Mouse (Mus musculus): Measurements from ENCODE around the gene Selenok. TPM values are rescaled to one million over a fixed set of nuclear protein-coding genes. Genes with fewer than 3 reads are reported as not detected.

Selenok gene
- polyA plus RNA-seq, 1 experiment from 2014 or later = 150 TPM

DNA sequence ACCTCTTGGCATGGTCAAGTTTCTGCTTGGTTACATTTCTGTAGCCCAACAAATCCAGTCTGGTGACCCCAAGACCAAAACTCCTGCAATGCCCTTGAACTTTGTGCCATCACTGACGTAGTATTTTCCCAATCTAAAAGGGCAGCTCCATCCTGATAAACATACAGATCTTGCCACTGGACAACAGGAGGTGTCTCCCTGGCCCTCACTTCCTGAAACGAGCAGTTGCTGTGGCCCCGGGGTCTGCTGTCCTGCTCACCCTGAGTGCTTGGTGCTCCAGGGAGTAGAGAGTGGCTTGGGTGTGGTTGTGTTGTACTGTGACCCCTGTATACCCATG is 31.3 kb downstream of the Selenok start:
- H3K4me2 ChIP-seq (ENCODE audit: low read depth, low read length) = no peak overlapping the region
- no peak overlapping the region for H3K4me3 ChIP-seq (ENCODE audit: low read depth, low read length)
- no peaks in the 10 kb centered on the region for H3K9me3 ChIP-seq (ENCODE audit: low read length)
- WGBS (ENCODE audit: insufficient replicate concordance) = 51% methylated on average over 3 of the region's 3 CpGs
- H3K27me3 ChIP-seq (ENCODE audit: insufficient read depth, low read length) = no peaks in the 10 kb centered on the region
- DNase-seq (peak; percentile 40), ATAC-seq (peak; percentile 51)
- peaks cover 15% of the 10 kb centered on the region for H3K36me3 ChIP-seq (replicated peaks; ENCODE audit: insufficient read depth, low read length)
- peaks cover 24% of the 10 kb centered on the region for H3K4me1 ChIP-seq (ENCODE audit: insufficient read depth)
- peak overlapping the region; percentile 85 for H3K27ac ChIP-seq (ENCODE audit: low read depth)
- H3K9ac ChIP-seq (replicated peaks) = no peak overlapping the region
- TF ChIP-seq EP300 (IDR thresholded peaks at IDR 0.05; ENCODE audit: low read depth) = no peak
- no peak for TF ChIP-seq CTCF (IDR thresholded peaks at IDR 0.05; ENCODE audit: low read depth)

DNA sequence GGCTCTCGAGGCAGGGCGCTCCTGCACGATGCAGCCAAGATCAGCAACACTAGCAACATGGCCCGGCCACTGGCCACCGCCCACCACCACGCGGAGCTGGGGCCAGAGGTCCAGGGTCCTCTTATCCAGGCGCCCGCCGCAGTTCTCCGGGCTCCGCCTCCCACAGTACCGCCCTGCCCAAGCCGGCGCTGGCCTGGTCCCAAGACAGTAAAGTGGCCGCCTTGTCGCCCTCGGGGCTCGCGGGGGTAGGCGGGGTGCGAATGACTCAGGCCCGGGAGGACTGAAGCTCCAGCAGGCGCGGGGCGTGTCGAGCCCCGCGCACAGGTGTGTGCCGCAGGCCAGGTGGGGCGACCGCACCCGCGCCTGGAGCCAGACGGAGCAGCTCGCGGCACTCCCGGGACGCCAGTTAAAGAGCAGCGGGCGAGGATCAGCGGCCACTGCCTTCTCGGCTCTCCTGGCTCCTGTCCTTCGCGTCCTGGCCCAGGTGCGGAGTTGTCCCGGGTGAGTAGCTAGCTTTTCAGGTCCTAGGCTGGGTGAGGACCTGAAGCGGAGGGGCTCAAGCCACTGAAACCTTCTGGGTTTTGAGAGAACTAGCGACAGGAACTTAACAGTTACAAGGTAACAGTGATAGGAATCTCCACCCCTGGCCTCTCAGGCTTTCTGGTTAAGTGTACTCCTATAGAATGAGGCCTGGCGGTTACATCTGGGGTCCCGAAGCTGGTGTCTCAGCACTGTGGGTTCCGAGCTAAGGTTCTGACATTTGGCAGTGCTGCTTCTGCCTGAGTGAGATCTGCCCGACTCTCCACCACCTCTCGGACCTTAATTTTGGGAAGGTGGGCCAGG is 40.8 kb downstream of the Selenok start, which contains the start of the genes Il17rb and Chdh:
Gene Il17rb (minus strand): TSS at position 164 of the 843 bp plus-strand sequence.
Gene Chdh (plus strand): TSS at position 291 of the 843 bp plus-strand sequence.
- H3K36me3 ChIP-seq (replicated peaks; ENCODE audit: insufficient read depth, low read length) = no peaks in the 10 kb centered on the region
- peak within 1 kb of the TSS; percentile 72 for H3K4me2 ChIP-seq (ENCODE audit: low read depth, low read length)
- 9% methylated on average over 50 of the region's 54 CpGs for WGBS (ENCODE audit: insufficient replicate concordance)
- ATAC-seq (peak; percentile 82), DNase-seq (peak; percentile 84)
- H3K9me3 ChIP-seq (ENCODE audit: low read length) = no peaks in the 10 kb centered on the region
- peak within 1 kb of the TSS; percentile 71 for H3K9ac ChIP-seq (replicated peaks)
- H3K27me3 ChIP-seq (ENCODE audit: insufficient read depth, low read length) = 0 out of 2 replicates have a peak, but pooled peaks cover 3% of the 10 kb centered on the region
- peak within 1 kb of the TSS; percentile 54 for H3K4me3 ChIP-seq (ENCODE audit: low read depth, low read length)
- no peak for TF ChIP-seq CTCF (IDR thresholded peaks at IDR 0.05; ENCODE audit: low read depth)
- no peak for TF ChIP-seq EP300 (IDR thresholded peaks at IDR 0.05; ENCODE audit: low read depth)
- H3K27ac ChIP-seq (ENCODE audit: low read depth) = peak within 1 kb of the TSS; percentile 91
- H3K4me1 ChIP-seq (ENCODE audit: insufficient read depth) = peaks cover 12% of the 10 kb centered on the region

DNA sequence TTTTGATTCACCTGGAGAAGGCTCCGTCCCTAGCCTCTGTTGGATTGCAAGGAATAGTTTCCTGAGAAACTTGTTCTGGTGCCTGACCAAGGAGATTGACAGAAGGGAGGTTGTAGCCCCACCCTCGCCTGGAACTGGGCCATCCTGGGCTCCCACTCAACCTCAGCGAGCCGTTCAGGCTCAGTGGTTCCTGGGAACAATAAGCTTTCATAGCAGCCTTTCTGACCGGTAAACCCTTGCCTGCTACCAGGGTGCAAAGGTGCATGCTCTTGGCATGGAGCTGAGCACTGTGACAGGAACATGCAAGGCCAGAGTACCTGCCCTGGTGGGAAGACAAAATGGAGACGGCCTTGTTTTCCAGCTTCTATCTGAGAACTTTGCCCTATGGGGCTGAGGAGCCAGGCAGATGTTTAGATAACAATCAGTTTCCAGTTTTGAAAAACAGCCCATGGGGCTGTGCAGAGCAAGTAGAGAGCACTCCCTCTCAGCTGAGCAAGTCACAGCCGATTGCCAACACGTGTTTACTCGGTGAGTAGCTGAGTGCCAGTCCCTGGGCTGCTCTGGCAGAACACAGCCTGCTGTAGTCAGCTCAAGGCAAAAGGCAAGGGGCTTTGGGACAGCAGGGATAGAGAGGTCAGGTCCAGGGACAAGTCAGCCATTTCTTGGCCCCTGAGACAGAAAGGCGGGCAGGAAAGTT is 41.9 kb downstream of the Selenok start:
- peak overlapping the region; percentile 54 for H3K4me3 ChIP-seq (ENCODE audit: low read depth, low read length)
- 0 out of 2 replicates have a peak, but pooled peaks cover 3% of the 10 kb centered on the region for H3K27me3 ChIP-seq (ENCODE audit: insufficient read depth, low read length)
- H3K4me2 ChIP-seq (ENCODE audit: low read depth, low read length) = peak overlapping the region; percentile 72
- ATAC-seq (peak; percentile 73), DNase-seq (peak; percentile 57)
- no peaks in the 10 kb centered on the region for H3K36me3 ChIP-seq (replicated peaks; ENCODE audit: insufficient read depth, low read length)
- H3K4me1 ChIP-seq (ENCODE audit: insufficient read depth) = peaks cover 21% of the 10 kb centered on the region
- 54% methylated on average over 10 of the region's 10 CpGs for WGBS (ENCODE audit: insufficient replicate concordance)
- H3K9me3 ChIP-seq (ENCODE audit: low read length) = no peaks in the 10 kb centered on the region
- no peak for TF ChIP-seq EP300 (IDR thresholded peaks at IDR 0.05; ENCODE audit: low read depth)
- TF ChIP-seq CTCF (IDR thresholded peaks at IDR 0.05; ENCODE audit: low read depth) = no peak
- peak overlapping the region; percentile 91 for H3K27ac ChIP-seq (ENCODE audit: low read depth)
- H3K9ac ChIP-seq (replicated peaks) = peak overlapping the region; percentile 71

DNA sequence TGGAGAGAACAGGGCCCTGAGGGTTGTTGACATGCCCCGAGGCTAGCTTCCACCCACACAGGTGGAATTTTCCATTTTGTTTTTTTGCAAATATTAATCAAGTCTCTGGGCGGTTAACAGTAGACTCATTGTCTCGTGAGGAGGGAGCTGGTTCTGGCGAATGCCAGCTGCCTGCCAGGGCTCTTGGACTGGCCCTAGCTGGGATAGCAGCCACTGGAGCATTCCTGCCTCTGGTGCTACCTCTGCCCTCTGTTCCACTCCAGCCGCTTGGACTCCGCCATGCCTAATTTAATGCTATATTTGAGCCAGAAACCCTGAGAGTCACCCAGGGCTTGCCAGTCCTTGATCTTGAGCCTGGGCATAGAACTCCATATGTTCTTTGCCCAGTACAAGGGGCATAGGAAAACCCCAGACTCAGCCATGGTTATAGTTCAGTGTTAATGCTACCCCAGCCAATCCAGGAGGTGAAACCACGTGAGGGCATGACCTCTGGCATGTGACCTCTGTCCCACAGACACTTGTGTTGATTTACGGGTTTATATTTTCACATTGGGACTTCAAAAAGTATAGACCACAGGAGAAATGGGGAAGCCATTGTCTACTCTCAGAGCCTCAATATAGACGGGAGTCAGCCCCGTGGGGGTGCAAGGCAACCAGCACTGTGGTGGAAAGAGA is 43.9 kb downstream of the Selenok start:
- Histone ChIP-seq H3K9me3 (ENCODE audit: low read length) (no peaks in the 10 kb centered on the region), H3K4me2 (ENCODE audit: low read depth, low read length) (peak overlapping the region; percentile 72), H3K27me3 (ENCODE audit: insufficient read depth, low read length) (0 out of 2 replicates have a peak, but pooled peaks cover 3% of the 10 kb centered on the region), H3K4me1 (ENCODE audit: insufficient read depth) (peaks cover 28% of the 10 kb centered on the region), H3K36me3 (replicated peaks; ENCODE audit: insufficient read depth, low read length) (no peaks in the 10 kb centered on the region), H3K4me3 (ENCODE audit: low read depth, low read length) (no peak overlapping the region; the same call in 1 of the 2 replicates), H3K27ac (ENCODE audit: low read depth) (peak overlapping the region; percentile 60), H3K9ac (replicated peaks) (no peak overlapping the region)
- 63% methylated on average over 10 of the region's 10 CpGs for WGBS (ENCODE audit: insufficient replicate concordance)
- no peak for TF ChIP-seq CTCF (IDR thresholded peaks at IDR 0.05; ENCODE audit: low read depth)
- no peak for TF ChIP-seq EP300 (IDR thresholded peaks at IDR 0.05; ENCODE audit: low read depth)
- ATAC-seq (no peak), DNase-seq (no peak)

DNA sequence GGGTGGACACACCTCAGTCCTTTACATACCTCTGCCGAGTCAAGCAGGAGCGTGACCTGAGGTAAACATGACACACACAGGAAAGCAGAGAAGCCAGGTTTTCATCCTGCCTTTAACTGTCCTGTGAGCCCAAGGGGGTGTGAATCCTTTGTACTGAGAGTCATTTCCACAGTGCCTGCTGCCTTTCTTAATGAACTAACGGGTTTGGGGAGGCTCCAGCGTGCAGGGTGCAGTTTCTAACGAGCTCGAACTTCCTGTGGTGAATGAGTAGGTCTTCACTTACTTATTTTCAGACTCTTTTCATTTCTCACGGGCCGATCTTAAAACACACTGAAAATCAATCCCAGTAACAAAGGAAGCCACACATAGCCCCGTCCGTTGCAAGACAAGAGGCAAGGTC is 46.4 kb downstream of the Selenok start:
- DNase-seq = no peak
- Histone ChIP-seq H3K4me3 (ENCODE audit: low read depth, low read length) (no peak overlapping the region), H3K27ac (ENCODE audit: low read depth) (0 out of 2 replicates have a peak overlapping the region, but pooled peaks have one; percentile 6), H3K27me3 (ENCODE audit: insufficient read depth, low read length) (no peaks in the 10 kb centered on the region), H3K4me1 (ENCODE audit: insufficient read depth) (peaks cover 36% of the 10 kb centered on the region), H3K9me3 (ENCODE audit: low read length) (no peaks in the 10 kb centered on the region), H3K9ac (replicated peaks) (no peak overlapping the region), H3K36me3 (replicated peaks; ENCODE audit: insufficient read depth, low read length) (no peaks in the 10 kb centered on the region), H3K4me2 (ENCODE audit: low read depth, low read length) (no peak overlapping the region)
- WGBS (ENCODE audit: insufficient replicate concordance) = 32% methylated on average over 10 of the region's 10 CpGs
- ATAC-seq = no peak
- TF ChIP-seq CTCF (IDR thresholded peaks at IDR 0.05; ENCODE audit: low read depth) (no peak), EP300 (IDR thresholded peaks at IDR 0.05; ENCODE audit: low read depth) (no peak)
